Mouse (Mus musculus) cerebellum, postnatal 36 days (tissue): ENCODE results near the gene Ecsit.

Experiments
- DNase-seq, 2 experiments: peaks; one replicate each; pipeline ENCODE4 v3.0.0; 2021 to 2022; ENCODE audit warnings: mixed read lengths in 2 of 2

Gene Ecsit

GRCm38 (mm10) chr9:22085022-22085834, at the start of gene Ecsit:
Ecsit (minus strand) TSS chr9:22085438.
- peak; percentile 94 to 96 for DNase-seq

- DNase-seq: no peak
These were observed 49.1 kb upstream of the Ecsit start for GRCm38 (mm10) chr9:22134246-22134890.

- no peak for DNase-seq
These were observed 47.0 kb upstream of the Ecsit start for GRCm38 (mm10) chr9:22132220-22132619.

- no peak for DNase-seq
These were observed 46.2 kb upstream of the Ecsit start for GRCm38 (mm10) chr9:22131226-22131981.

GRCm38 (mm10) chr9:22125246-22126027, 40.2 kb upstream of the Ecsit start:
- no peak for DNase-seq

GRCm38 (mm10) chr9:22124169-22124568, 38.9 kb upstream of the Ecsit start:
- DNase-seq: no peak

GRCm38 (mm10) chr9:22123069-22123609, 37.9 kb upstream of the Ecsit start:
- no peak for DNase-seq

- no peak for DNase-seq
These were observed 36.8 kb upstream of the Ecsit start for GRCm38 (mm10) chr9:22122005-22122404.

- DNase-seq: no peak
These were observed 36.3 kb upstream of the Ecsit start for GRCm38 (mm10) chr9:22121545-22121944.

GRCm38 (mm10) chr9:22119543-22119942, 34.3 kb upstream of the Ecsit start:
- DNase-seq: no peak

GRCm38 (mm10) chr9:22117754-22118456, 32.7 kb upstream of the Ecsit start:
- peak; percentile 60 to 69 for DNase-seq

- DNase-seq: peak; percentile 94 to 96
These were observed 31.6 kb upstream of the Ecsit start, which contains the start of gene Elof1 for GRCm38 (mm10) chr9:22116740-22117426. Elof1 (minus strand) TSS chr9:22117172.

- no peak for DNase-seq
These were observed 30.8 kb upstream of the Ecsit start for GRCm38 (mm10) chr9:22116086-22116485.

GRCm38 (mm10) chr9:22115635-22116034, 30.4 kb upstream of the Ecsit start:
- DNase-seq: no peak

- no peak for DNase-seq
These were observed 23.0 kb upstream of the Ecsit start for GRCm38 (mm10) chr9:22108194-22108593.

GRCm38 (mm10) chr9:22099922-22100321, 14.7 kb upstream of the Ecsit start:
- DNase-seq: no peak

- peak in 1 of 2 experiments; percentile 20 for DNase-seq
These were observed 13.9 kb upstream of the Ecsit start, which contains the start of gene Cnn1 for GRCm38 (mm10) chr9:22098993-22099696. Cnn1 (plus strand) TSS chr9:22099216.

GRCm38 (mm10) chr9:22095854-22096307, 10.6 kb upstream of the Ecsit start:
- DNase-seq: peak; percentile 88 to 89

GRCm38 (mm10) chr9:22092746-22093145, 7.5 kb upstream of the Ecsit start:
- no peak for DNase-seq

- DNase-seq: no peak
These were observed 4.7 kb upstream of the Ecsit start for GRCm38 (mm10) chr9:22089986-22090385.
